Mouse (Mus musculus) kidney, embryonic 14.5 days (tissue): ENCODE results near the gene Mfap5. TPM values are rescaled to one million over a fixed set of nuclear protein-coding genes. Genes with fewer than 3 reads are reported as not detected.
"Not testable (repeated sequence)": the region's sequence is repeated elsewhere in the genome, so short reads cannot be mapped to it uniquely, and the experiment has no call there.

ENCODE experiments used
- ATAC-seq: fragments of 200-750 bp; cut with Nextera tagmentation; 2 replicates; pipeline ENCODE4 v1.8.0; 2017; ENCODE audit warnings: moderate number of reproducible peaks, mild to moderate bottlenecking, moderate TSS enrichment, moderate library complexity; ENCODE audit not compliant: low FRiP score, low TSS enrichment
- H3K27ac ChIP-seq: fragments of 300-500 bp; sonication (generic); 2 replicates; pipeline ENCODE4 v1.5.1; 2014; ENCODE audit warnings: low read depth, mild to moderate bottlenecking, low read length, moderate library complexity, mixed read lengths
- H3K27me3 ChIP-seq: fragments of 300-500 bp; sonication (generic); 2 replicates; pipeline ENCODE4 v1.6.1; 2014; ENCODE audit warnings: mild to moderate bottlenecking, low read length; ENCODE audit not compliant: control insufficient read depth, insufficient read depth
- H3K36me3 ChIP-seq: fragments of 300-500 bp; sonication (generic); 2 replicates; pipeline ENCODE4 v1.6.1; 2014; ENCODE audit warnings: low read length, mixed read lengths; ENCODE audit not compliant: control insufficient read depth, insufficient read depth
- H3K4me1 ChIP-seq: fragments of 300-500 bp; sonication (generic); 2 replicates; pipeline ENCODE4 v1.6.1; 2014; ENCODE audit warnings: low read length, mixed read lengths; ENCODE audit not compliant: control insufficient read depth, insufficient read depth
- H3K4me2 ChIP-seq: fragments of 300-500 bp; sonication (generic); replicated peaks from 2 replicates; pipeline ENCODE4 v1.6.1; 2014; ENCODE audit warnings: low read depth, mild to moderate bottlenecking, low read length
- H3K4me3 ChIP-seq: fragments of 300-500 bp; sonication (generic); 2 replicates; pipeline ENCODE4 v1.5.1; 2014; ENCODE audit warnings: mild to moderate bottlenecking, low read length
- H3K9ac ChIP-seq: fragments of 300-500 bp; sonication (generic); 2 replicates; pipeline ENCODE4 v1.6.1; 2014; ENCODE audit warnings: low read depth, mild to moderate bottlenecking, low read length, moderate library complexity
- H3K9me3 ChIP-seq: fragments of 300-500 bp; sonication (generic); 2 replicates; pipeline ENCODE4 v1.6.1; 2016; ENCODE audit warnings: low read length; ENCODE audit not compliant: control insufficient read depth
- WGBS: fragments of 180-500 bp; shearing (Covaris S2); extraction: QIAGEN DNeasy Blood & Tissue Kit; methylation state at CpG from one replicate; pipeline ENCODE4 v1.1.7; 2014; 5-methylcytosine and 5-hydroxymethylcytosine counted together
- polyA plus RNA-seq: library from polyadenylated mRNA; unstranded; fragments of >200 nt; fragmentation: Nextera tagmentation; extraction: Ambion mirVana; gene quantifications from 2 replicates; pipeline ENCODE4 v1.2.1, GENCODE M21; 2014

Gene Mfap5
- polyA plus RNA-seq, 1 experiment from 2014 or later, result 10.4 TPM

DNA sequence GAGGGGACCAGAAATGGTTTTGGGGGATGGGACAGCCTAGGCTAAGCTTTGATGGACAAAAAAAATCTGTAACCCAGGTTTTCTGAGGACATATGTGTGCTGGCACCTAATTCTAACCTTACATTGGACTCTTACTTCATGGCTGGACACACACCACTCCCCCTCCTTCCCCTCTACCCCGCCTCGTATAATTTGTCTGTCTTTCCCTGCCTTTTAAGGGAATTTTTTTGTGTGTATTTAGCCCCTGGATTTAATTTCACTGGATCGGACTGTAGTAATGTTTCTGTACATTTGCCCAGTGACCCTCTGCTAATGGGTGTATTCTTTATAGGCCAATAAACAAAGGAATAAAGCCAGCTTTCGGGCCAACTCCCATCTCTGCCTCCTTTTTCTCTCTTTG, 604 bp upstream of the Mfap5 start:
- Histone ChIP-seq H3K4me3 (no peak overlapping the region), H3K27ac (no peak overlapping the region), H3K4me1 (no peaks in the 10 kb centered on the region), H3K27me3 (no peaks in the 10 kb centered on the region), H3K36me3 (no peaks in the 10 kb centered on the region), H3K9me3 (no peaks in the 10 kb centered on the region), H3K4me2 (no peak overlapping the region), H3K9ac (no peak overlapping the region)
- WGBS, result 34% methylated on average over 4 of the region's 4 CpGs
- ATAC-seq, result 0 out of 2 replicates have a peak, but pooled peaks have one; percentile 32

GRCm38 (mm10) chr6:122508494-122508893, 2.8 kb downstream of the Mfap5 start:
- no peak overlapping the region for H3K9ac ChIP-seq
- no peak for ATAC-seq

DNA sequence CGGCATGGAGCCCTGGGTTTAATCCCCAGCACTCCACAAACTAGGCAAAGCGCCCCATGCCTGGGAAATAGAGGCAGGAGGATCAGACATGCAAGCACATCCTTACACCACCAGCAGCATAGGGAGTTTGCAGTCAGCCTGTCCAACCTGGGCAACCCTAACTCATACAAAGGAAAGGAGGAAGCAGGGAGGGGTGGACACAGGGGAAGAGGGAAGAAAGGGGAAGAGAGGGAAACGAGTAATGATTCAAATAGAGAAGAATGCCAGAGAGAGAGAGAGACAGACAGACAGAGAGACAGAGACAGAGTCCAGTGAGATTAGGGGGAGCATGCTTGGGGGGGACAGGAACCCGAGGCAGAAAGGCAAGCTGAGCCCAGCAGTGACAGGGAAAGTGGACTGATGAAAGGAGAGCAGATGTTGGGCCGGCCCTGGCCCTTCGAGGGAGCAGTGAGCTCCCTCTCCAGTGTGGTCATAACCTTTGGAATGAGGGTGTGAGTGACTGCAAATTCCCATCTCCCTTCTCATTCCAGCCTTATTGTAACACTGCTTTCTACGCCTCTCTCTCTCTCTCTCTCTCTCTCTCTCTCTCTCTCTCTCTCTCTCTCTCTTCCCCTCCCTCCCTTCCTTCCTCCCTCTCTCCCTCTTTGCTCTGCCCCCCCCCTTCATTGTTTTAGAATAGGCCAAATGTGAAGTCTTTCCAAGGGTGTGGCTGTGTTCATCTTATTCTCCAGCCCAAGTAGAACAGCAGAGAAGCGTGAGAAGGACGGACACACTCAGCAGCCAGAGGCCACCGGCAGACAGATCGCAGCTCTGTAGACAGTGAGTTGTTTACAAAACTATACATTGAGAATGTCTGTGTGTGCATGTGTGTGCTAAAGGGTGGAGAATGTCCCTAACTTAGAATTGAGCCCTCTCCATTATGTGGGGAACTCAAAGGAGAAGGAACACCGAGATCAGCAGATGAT, 7.6 kb downstream of the Mfap5 start:
- ATAC-seq, result no peak
- Histone ChIP-seq H3K36me3 (no peaks in the 10 kb centered on the region), H3K27ac (no peak overlapping the region), H3K9ac (no peak overlapping the region), H3K4me1 (no peaks in the 10 kb centered on the region), H3K9me3 (no peaks in the 10 kb centered on the region), H3K27me3 (no peaks in the 10 kb centered on the region), H3K4me2 (no peak overlapping the region), H3K4me3 (no peak overlapping the region)
- 51% methylated on average over 12 of the region's 12 CpGs for WGBS

More at GRCm38 (mm10) chr6:122508494-122508893, 2.8 kb downstream of the Mfap5 start:
- no peaks in the 10 kb centered on the region for H3K9me3 ChIP-seq
- H3K4me2 ChIP-seq, result no peak overlapping the region
- no peak overlapping the region for H3K27ac ChIP-seq
- H3K4me3 ChIP-seq, result no peak overlapping the region
- H3K4me1 ChIP-seq, result no peaks in the 10 kb centered on the region
- WGBS, result 71% methylated on average over 8 of the region's 8 CpGs
- H3K27me3 ChIP-seq, result no peaks in the 10 kb centered on the region
- no peaks in the 10 kb centered on the region for H3K36me3 ChIP-seq

DNA sequence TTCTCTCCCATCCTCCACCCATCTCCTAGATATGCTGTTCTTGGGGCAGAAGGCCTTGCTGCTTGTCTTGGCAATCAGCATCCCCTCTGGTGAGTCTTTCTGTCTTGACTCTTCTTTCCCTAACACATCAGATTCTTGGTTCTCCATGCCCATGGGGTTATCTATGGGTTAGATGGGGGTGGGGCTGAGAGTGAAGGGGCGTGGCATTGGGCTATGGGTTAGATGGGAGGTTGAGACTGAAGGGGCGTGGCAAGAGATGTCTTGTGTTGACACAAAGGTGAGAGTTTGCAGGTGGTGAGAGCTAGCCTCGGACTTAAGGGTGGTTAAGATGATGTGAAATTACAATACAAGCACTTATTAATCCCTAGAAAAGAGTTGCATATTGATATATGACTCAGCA, 8.7 kb downstream of the Mfap5 start:
- H3K36me3 ChIP-seq, result no peaks in the 10 kb centered on the region
- no peak overlapping the region for H3K4me3 ChIP-seq
- H3K4me2 ChIP-seq, result no peak overlapping the region
- H3K27me3 ChIP-seq, result no peaks in the 10 kb centered on the region
- WGBS, result 76% methylated on average over 3 of the region's 3 CpGs
- H3K9ac ChIP-seq, result no peak overlapping the region
- no peaks in the 10 kb centered on the region for H3K9me3 ChIP-seq
- no peaks in the 10 kb centered on the region for H3K4me1 ChIP-seq
- ATAC-seq, result no peak
- no peak overlapping the region for H3K27ac ChIP-seq

GRCm38 (mm10) chr6:122515762-122516161, 10.1 kb downstream of the Mfap5 start:
- H3K27ac ChIP-seq, H3K9me3 ChIP-seq, H3K4me3 ChIP-seq, H3K9ac ChIP-seq, ATAC-seq, H3K4me2 ChIP-seq, H3K27me3 ChIP-seq, H3K36me3 ChIP-seq, H3K4me1 ChIP-seq: not testable (repeated sequence)
- WGBS, result 93% methylated on average over 2 of the region's 2 CpGs

DNA sequence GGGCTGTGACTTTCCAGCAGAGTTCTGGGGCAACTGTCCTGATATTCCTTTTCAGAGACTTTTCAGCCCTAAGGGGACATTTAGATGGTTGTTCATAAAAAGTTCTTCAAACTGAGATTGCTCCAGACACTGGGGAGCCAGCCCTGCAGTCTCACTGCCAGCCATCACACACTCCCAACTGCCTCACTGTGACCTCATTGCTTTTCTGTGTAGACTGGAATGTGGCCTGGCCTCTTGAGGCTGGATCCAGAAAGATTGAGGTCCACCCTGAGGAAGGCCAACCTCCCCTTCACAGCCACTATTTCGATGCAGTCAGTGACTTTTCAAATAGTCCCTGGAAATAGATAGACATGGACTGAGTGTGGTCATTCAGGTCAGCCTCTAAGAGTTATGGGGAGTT, 12.0 kb downstream of the Mfap5 start:
- no peak overlapping the region for H3K4me2 ChIP-seq
- H3K9me3 ChIP-seq, result no peaks in the 10 kb centered on the region
- no peak overlapping the region for H3K27ac ChIP-seq
- no peak overlapping the region for H3K9ac ChIP-seq
- H3K4me3 ChIP-seq, result no peak overlapping the region
- no peaks in the 10 kb centered on the region for H3K36me3 ChIP-seq
- no peaks in the 10 kb centered on the region for H3K4me1 ChIP-seq
- WGBS, result 54% methylated on average over 1 of the region's 1 CpGs
- H3K27me3 ChIP-seq, result no peaks in the 10 kb centered on the region
- ATAC-seq, result no peak

- Histone ChIP-seq H3K27ac (no peak overlapping the region), H3K4me2 (no peak overlapping the region), H3K4me1 (no peaks in the 10 kb centered on the region), H3K27me3 (no peaks in the 10 kb centered on the region), H3K9ac (no peak overlapping the region), H3K36me3 (no peaks in the 10 kb centered on the region), H3K4me3 (no peak overlapping the region), H3K9me3 (no peaks in the 10 kb centered on the region)
- 37% methylated on average over 2 of the region's 2 CpGs for WGBS
- no peak for ATAC-seq
Measured at GRCm38 (mm10) chr6:122519384-122519783, 13.7 kb downstream of the Mfap5 start.

GRCm38 (mm10) chr6:122522595-122522994, 16.9 kb downstream of the Mfap5 start:
- no peaks in the 10 kb centered on the region for H3K27me3 ChIP-seq
- H3K36me3 ChIP-seq, result no peaks in the 10 kb centered on the region
- WGBS, result 67% methylated on average over 9 of the region's 9 CpGs
- H3K27ac ChIP-seq, result no peak overlapping the region
- no peak overlapping the region for H3K9ac ChIP-seq
- no peaks in the 10 kb centered on the region for H3K9me3 ChIP-seq
- no peak overlapping the region for H3K4me2 ChIP-seq
- ATAC-seq, result peak; percentile 90
- no peak overlapping the region for H3K4me3 ChIP-seq
- H3K4me1 ChIP-seq, result no peaks in the 10 kb centered on the region

DNA sequence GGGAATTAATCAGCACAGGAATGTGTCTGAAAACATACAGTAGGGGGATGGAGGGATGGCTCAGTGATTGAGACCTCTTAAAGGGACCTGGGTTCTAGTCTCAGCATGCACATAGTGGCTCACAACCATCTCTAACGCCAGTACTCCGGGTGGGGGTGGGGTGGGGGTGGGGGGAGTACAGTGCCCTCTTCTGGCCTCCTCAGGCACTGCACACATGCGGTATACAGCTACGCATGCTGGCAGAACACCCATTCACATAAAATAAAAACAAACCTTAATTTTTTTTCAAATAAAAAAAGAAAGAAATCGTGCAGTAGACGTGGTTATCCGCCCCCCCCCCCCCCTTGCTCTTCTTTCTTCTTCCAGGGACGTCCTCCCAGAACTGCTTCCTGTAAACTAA, 17.6 kb downstream of the Mfap5 start:
- 86% methylated on average over 8 of the region's 8 CpGs for WGBS
- no peaks in the 10 kb centered on the region for H3K27me3 ChIP-seq
- no peak overlapping the region for H3K27ac ChIP-seq
- no peaks in the 10 kb centered on the region for H3K9me3 ChIP-seq
- H3K4me3 ChIP-seq, result no peak overlapping the region
- no peaks in the 10 kb centered on the region for H3K4me1 ChIP-seq
- no peaks in the 10 kb centered on the region for H3K36me3 ChIP-seq
- no peak overlapping the region for H3K9ac ChIP-seq
- no peak for ATAC-seq
- H3K4me2 ChIP-seq, result no peak overlapping the region
